13 mouse cellular contexts compared by ENCODE assay signal in genomic region chr13:52019647-52020046, GRCm38 (mm10).
"Had no signal": no experiment of that assay in that cellular context is flagged by ENCODE, and none has a peak within 500 bp of the region (broad histone marks: within the 10 kb centered on the region; RNA-seq: fewer than 3 reads in every experiment).

No protein-coding gene starts in this region.

- H3K27ac ChIP-seq: left cerebral cortex, adult 2 months; limb, embryonic 15.5 days; liver, embryonic 14.5 days; midbrain, embryonic 10.5 days; neural tube, embryonic 12.5 days; stomach, postnatal 0 days had no signal

- H3K27me3 ChIP-seq: limb, embryonic 15.5 days had no signal

- H3K36me3 ChIP-seq: limb, embryonic 15.5 days; midbrain, embryonic 10.5 days; neural tube, embryonic 12.5 days had no signal

- H3K4me3 ChIP-seq: left cerebral cortex, adult 2 months; limb, embryonic 15.5 days; midbrain, embryonic 10.5 days; neural tube, embryonic 12.5 days had no signal

- DNase-seq: kidney, adult 11 months; kidney, adult 9 months; kidney, postnatal 10 days; lung, adult 18-20 months; lung, postnatal 4 days; midbrain, embryonic 14.5 days; thymus, postnatal 4 days had no signal

- H3K9me3 ChIP-seq: limb, embryonic 15.5 days; midbrain, embryonic 10.5 days; neural tube, embryonic 12.5 days had no signal

- H3K9ac ChIP-seq: limb, embryonic 15.5 days; liver, embryonic 14.5 days; neural tube, embryonic 12.5 days had no signal

- H3K4me2 ChIP-seq: limb, embryonic 15.5 days; neural tube, embryonic 12.5 days had no signal
